Mouse (Mus musculus) CH12.LX (cell line): ENCODE measurements around the gene A2ml1. TPM values are rescaled to one million over a fixed set of nuclear protein-coding genes. Genes with fewer than 3 reads are reported as not detected.

Experiments used
- DNase-seq: peaks from one replicate; pipeline ENCODE4 v3.0.0-alpha.2; 2013; ENCODE audit errors: extremely low read depth
- H3K27ac ChIP-seq: 2 replicates; pipeline ENCODE4 v1.5.1; 2012; ENCODE audit warnings: low read depth, mild to moderate bottlenecking, control low read depth, moderate library complexity; ENCODE audit not compliant: insufficient read depth
- H3K27me3 ChIP-seq: replicated peaks from 2 replicates; pipeline ENCODE3; 2012; ENCODE audit warnings: inconsistent platforms
- H3K36me3 ChIP-seq, 2 experiments: replicated peaks in 1 of 2; 2 replicates each; pipeline versions ENCODE3 to v1.6.1; 2012; ENCODE audit warnings: inconsistent platforms in 1 of 2, low read length in 1 of 2, mild to moderate bottlenecking in 1 of 2, mixed read lengths in 1 of 2, moderate library complexity in 1 of 2; ENCODE audit not compliant: control insufficient read depth in 1 of 2, insufficient read depth in 1 of 2
- H3K4me1 ChIP-seq, 2 experiments: 2 replicates each; pipeline ENCODE4 v1.6.1; 2012; ENCODE audit warnings: inconsistent platforms in 1 of 2, moderate library complexity in 1 of 2; ENCODE audit not compliant: insufficient read depth in 2 of 2, control insufficient read depth in 1 of 2
- H3K4me2 ChIP-seq: 2 replicates; pipeline ENCODE4 v1.6.1; 2012; ENCODE audit warnings: low read depth, mild to moderate bottlenecking, control low read depth; ENCODE audit not compliant: poor library complexity, insufficient read depth, severe bottlenecking
- H3K4me3 ChIP-seq, 3 experiments: fragments of 150-350 bp in 1 of 3; sonication (generic) in 1 of 3; replicated peaks in 1 of 3; 2 replicates each; pipeline versions ENCODE3 to v1.5.1; 2011 to 2012; ENCODE audit warnings: low read depth in 2 of 3, low read length in 2 of 3, mild to moderate bottlenecking in 2 of 3, moderate library complexity in 2 of 3, control low read depth in 1 of 3, improper control_type of control experiment in 1 of 3, inconsistent platforms in 1 of 3, mixed read lengths in 1 of 3; ENCODE audit not compliant: poor library complexity in 1 of 3
- H3K79me2 ChIP-seq: replicated peaks from 2 replicates; pipeline ENCODE4 v1.6.1; 2012; ENCODE audit warnings: mild to moderate bottlenecking, moderate library complexity; ENCODE audit not compliant: control insufficient read depth, poor library complexity, insufficient read depth, severe bottlenecking; ENCODE audit errors: extremely low read depth
- H3K9ac ChIP-seq: 2 replicates; pipeline ENCODE4 v1.6.1; 2012; ENCODE audit warnings: low read depth, mild to moderate bottlenecking, control low read depth, moderate library complexity; ENCODE audit not compliant: insufficient read depth
- H3K9me3 ChIP-seq: replicated peaks from 2 replicates; pipeline ENCODE3; 2012; ENCODE audit warnings: low read length, inconsistent platforms, mixed read lengths
- CHD2 ChIP-seq: IDR thresholded peaks from 2 replicates; pipeline ENCODE4 v1.6.1; 2011; ENCODE audit warnings: low read length, improper control_type of control experiment
- CTCF ChIP-seq, 2 experiments: IDR thresholded peaks in 1 of 2; conservative IDR thresholded peaks in 1 of 2; 2 replicates each; pipeline ENCODE4 v1.5.1; 2011 to 2012; ENCODE audit warnings: low read depth in 2 of 2, low read length in 2 of 2, improper control_type of control experiment in 1 of 2, inconsistent platforms in 1 of 2, mild to moderate bottlenecking in 1 of 2, moderate library complexity in 1 of 2
- E2F4 ChIP-seq: IDR thresholded peaks from 2 replicates; pipeline ENCODE4 v1.6.1; 2011; ENCODE audit warnings: low read depth, low read length, improper control_type of control experiment; ENCODE audit not compliant: insufficient replicate concordance
- EP300 ChIP-seq: IDR thresholded peaks from 2 replicates; pipeline ENCODE4 v1.6.1; 2011; ENCODE audit warnings: low read length, improper control_type of control experiment
- HCFC1 ChIP-seq: IDR thresholded peaks from 2 replicates; pipeline ENCODE4 v1.6.1; 2012; ENCODE audit warnings: low read depth, mild to moderate bottlenecking, inconsistent platforms, low read length, improper control_type of control experiment
- IRF4 ChIP-seq: IDR thresholded peaks from 2 replicates; pipeline ENCODE4 v1.6.1; 2014; ENCODE audit warnings: low read depth, mild to moderate bottlenecking, inconsistent platforms, low read length, improper control_type of control experiment
- MAFK ChIP-seq: IDR thresholded peaks from 2 replicates; pipeline ENCODE4 v1.6.1; 2011; ENCODE audit warnings: low read length, improper control_type of control experiment; ENCODE audit not compliant: insufficient replicate concordance
- MAX ChIP-seq: IDR thresholded peaks from 2 replicates; pipeline ENCODE4 v1.6.1; 2011; ENCODE audit warnings: low read length, improper control_type of control experiment
- MEF2A ChIP-seq: IDR thresholded peaks from 2 replicates; pipeline ENCODE4 v1.6.1; 2014; ENCODE audit warnings: low read depth, mild to moderate bottlenecking, inconsistent platforms, low read length, improper control_type of control experiment, borderline replicate concordance
- MXI1 ChIP-seq: IDR thresholded peaks from 2 replicates; pipeline ENCODE4 v1.6.1; 2011; ENCODE audit warnings: mild to moderate bottlenecking, low read depth, low read length, improper control_type of control experiment
- NELFE ChIP-seq: IDR thresholded peaks from 2 replicates; pipeline ENCODE4 v1.6.1; 2011; ENCODE audit warnings: low read depth, low read length, improper control_type of control experiment
- POLR2AphosphoS2 ChIP-seq: IDR thresholded peaks from 2 replicates; pipeline ENCODE4 v1.6.1; 2011; ENCODE audit warnings: low read depth, low read length, improper control_type of control experiment
- RAD21 ChIP-seq: IDR thresholded peaks from 2 replicates; pipeline ENCODE4 v1.6.1; 2011; ENCODE audit warnings: low read depth, mild to moderate bottlenecking, low read length, improper control_type of control experiment, moderate library complexity
- RCOR1 ChIP-seq: conservative IDR thresholded peaks from 2 replicates; pipeline ENCODE4 v1.6.1; 2012; ENCODE audit warnings: low read depth, mild to moderate bottlenecking, inconsistent platforms, low read length, improper control_type of control experiment
- TBP ChIP-seq: conservative IDR thresholded peaks from 2 replicates; pipeline ENCODE4 v1.6.1; 2011; ENCODE audit warnings: low read depth, low read length, improper control_type of control experiment
- USF1 ChIP-seq: IDR thresholded peaks from 2 replicates; pipeline ENCODE4 v1.6.1; 2014; ENCODE audit warnings: low read depth, mild to moderate bottlenecking, inconsistent platforms, low read length, improper control_type of control experiment
- ZC3H11A ChIP-seq: IDR thresholded peaks from 2 replicates; pipeline ENCODE4 v1.6.1; 2012; ENCODE audit warnings: low read depth, mild to moderate bottlenecking, inconsistent platforms, low read length, improper control_type of control experiment
- ZKSCAN1 ChIP-seq: IDR thresholded peaks from 2 replicates; pipeline ENCODE4 v1.6.1; 2012; ENCODE audit warnings: low read depth, inconsistent platforms, low read length, improper control_type of control experiment, borderline replicate concordance
- ZMIZ1 ChIP-seq: IDR thresholded peaks from 2 replicates; pipeline ENCODE4 v1.6.1; 2012; ENCODE audit warnings: low read depth, mild to moderate bottlenecking, inconsistent platforms, low read length, improper control_type of control experiment
- ZNF384 ChIP-seq: IDR thresholded peaks from 2 replicates; pipeline ENCODE4 v1.6.1; 2012; ENCODE audit warnings: low read depth, low read length, improper control_type of control experiment, inconsistent platforms
- dilution Hi-C: fragments of 300-500 bp; cut with MboI; formaldehyde crosslinking; loops from 2 replicates; pipeline ENCODE4 v1.14.3; 2020; ENCODE audit warnings: low sequenced_read_pairs; ENCODE audit not compliant: extremely low pct_unique_long_range_greater_than_20kb, extremely low pct_ligation_motif_present
- in situ Hi-C: fragments of 300-500 bp; cut with MboI; formaldehyde crosslinking; loops from 3 replicates; pipeline ENCODE4 v1.14.3; 2019; ENCODE audit warnings: low sequenced_read_pairs, low pct_ligation_motif_present, low pct_unique_long_range_greater_than_20kb, mixed read lengths
- polyA plus RNA-seq: library from polyadenylated mRNA; unstranded; fragments of >175 nt; gene quantifications from 2 replicates; pipeline ENCODE4 v1.2.1, GENCODE M21; 2012; ENCODE audit warnings: low read depth; ENCODE audit not compliant: insufficient read length
- total RNA-seq, 2 experiments: library from RNA; depleted of rRNA; stranded (reverse); fragments of 300-350 nt in 1 of 2; fragments of >200 nt in 1 of 2; gene quantifications; 2 replicates each; pipeline ENCODE4 v1.2.3; 2012 to 2014

The A2ml1 gene
- total and polyA plus RNA-seq, 3 experiments = not detected

DNA sequence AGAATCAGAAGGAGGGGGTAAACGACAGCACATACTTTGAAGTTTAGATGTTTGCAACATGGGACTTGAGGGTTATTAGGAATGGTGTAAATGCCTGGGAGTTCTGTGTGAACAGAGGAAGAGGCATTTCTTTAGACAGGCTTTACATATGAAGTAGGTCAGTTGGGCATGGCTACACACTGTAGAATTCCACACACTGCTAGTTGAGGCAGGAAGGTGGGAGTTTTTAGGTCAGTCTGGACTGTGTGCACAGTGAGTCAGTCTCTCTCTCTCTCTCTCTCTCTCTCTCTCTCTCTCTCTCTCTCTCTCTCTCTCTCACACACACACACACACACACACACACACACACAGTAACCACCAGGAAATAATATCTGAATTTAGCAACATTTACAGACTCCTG is 86.1 kb downstream of the A2ml1 start:
- Histone ChIP-seq H3K36me3 (no peaks in the 10 kb centered on the region), H3K4me2 (no peak overlapping the region), H3K9me3 (no peaks in the 10 kb centered on the region), H3K79me2 (no peaks in the 10 kb centered on the region), H3K9ac (no peak overlapping the region), H3K27me3 (no peaks in the 10 kb centered on the region), H3K4me1 (no peaks in the 10 kb centered on the region), H3K4me3 (no peak overlapping the region), H3K27ac (no peak overlapping the region)
- dilution Hi-C loops (no loop called here), in situ Hi-C loops (no loop called here)
- DNase-seq = no peak
- TF ChIP-seq MXI1 = no peak
- TF ChIP-seq MAFK = no peak
- TF ChIP-seq ZMIZ1 = no peak
- TF ChIP-seq HCFC1 = no peak
- no peak for TF ChIP-seq USF1
- no peak for TF ChIP-seq E2F4
- no peak for TF ChIP-seq EP300
- no peak for TF ChIP-seq CHD2

DNA sequence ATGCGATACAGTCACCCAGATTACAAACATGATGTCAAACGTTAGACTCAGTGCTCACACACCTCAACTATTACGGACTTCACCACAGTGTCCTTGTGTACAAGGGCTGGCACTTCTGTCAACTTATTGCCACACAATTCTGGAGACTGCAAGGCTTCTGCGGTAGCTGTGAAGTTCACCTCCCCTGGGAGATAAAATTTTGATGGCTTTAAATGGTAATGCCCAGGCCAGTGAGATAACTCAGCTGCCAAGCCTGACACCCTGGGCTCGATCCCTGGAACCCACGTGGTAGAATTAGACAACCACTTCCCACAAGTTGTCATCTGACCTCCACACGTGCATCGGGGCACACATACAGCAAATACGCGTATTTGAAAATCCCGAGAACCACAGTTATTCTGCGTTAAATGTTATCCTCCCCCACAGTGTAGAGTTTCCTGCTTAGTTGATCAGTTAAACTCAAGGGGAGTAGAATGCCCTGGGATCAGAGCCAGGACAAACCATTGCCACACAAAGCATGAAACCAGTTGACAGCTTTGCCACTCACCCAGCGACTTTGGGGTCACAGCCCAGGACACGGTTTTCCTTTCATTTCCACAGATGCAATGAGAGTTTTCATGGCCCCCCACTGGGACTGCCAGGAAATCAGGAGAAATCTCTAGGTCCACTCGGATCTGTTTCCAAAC is 86.6 kb downstream of the A2ml1 start:
- in situ Hi-C loops = no loop called here
- dilution Hi-C loops = no loop called here
- H3K4me2 ChIP-seq = no peak overlapping the region
- no peaks in the 10 kb centered on the region for H3K36me3 ChIP-seq
- H3K4me3 ChIP-seq = no peak overlapping the region
- TF ChIP-seq MEF2A (no peak), ZKSCAN1 (no peak), POLR2AphosphoS2 (no peak), IRF4 (no peak), TBP (no peak), RCOR1 (no peak), ZNF384 (no peak), CTCF (conservative IDR thresholded peaks at IDR 0.05 in 1 of 2, IDR thresholded peaks at IDR 0.05 in 1 of 2; ENCODE audit: low read depth in 2 of 2, low read length in 2 of 2) (no peak), RAD21 (no peak), ZC3H11A (no peak), NELFE (no peak), MAX (no peak), EP300 (no peak), MAFK (no peak)
- no peak overlapping the region for H3K9ac ChIP-seq
- no peak for DNase-seq
- H3K79me2 ChIP-seq = no peaks in the 10 kb centered on the region
- H3K27ac ChIP-seq = no peak overlapping the region
- no peaks in the 10 kb centered on the region for H3K9me3 ChIP-seq
- H3K27me3 ChIP-seq = no peaks in the 10 kb centered on the region
- H3K4me1 ChIP-seq = no peaks in the 10 kb centered on the region
